Mouse (Mus musculus): ENCODE measurements around the gene Trpm3.

DNA sequence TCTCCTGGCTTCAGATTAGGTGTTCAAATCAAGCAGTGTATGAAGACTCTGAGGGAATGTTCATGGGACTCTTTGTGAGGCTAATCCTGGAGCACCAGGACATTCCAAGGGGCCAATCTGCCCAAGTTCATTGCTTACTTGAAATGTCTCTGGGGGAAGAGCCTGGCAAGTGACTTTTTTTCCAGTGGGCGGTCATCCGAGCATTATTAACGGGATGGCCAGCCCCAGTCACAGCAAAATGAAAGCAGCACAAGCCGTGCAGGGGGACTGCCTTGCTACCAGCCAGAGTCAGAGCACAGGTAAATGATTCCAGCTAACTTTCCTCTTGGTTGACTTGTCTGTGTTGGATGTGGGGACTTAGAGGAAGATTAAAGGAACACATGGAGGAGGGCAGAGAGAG, 553.7 kb downstream of the Trpm3 start:
- TF ChIP-seq TAL1 (conservative IDR thresholded peaks at IDR 0.05; ENCODE audit: low read depth, low read length) (no peak), CTCF (IDR thresholded peaks at IDR 0.05; ENCODE audit: low read depth, low read length) (no peak)
